Mouse (Mus musculus): ENCODE data around the gene Plppr2.

GRCm38 (mm10) chr9:21916851-21917492 is 19.9 kb upstream of the Plppr2 start:
- TF ChIP-seq CTCF (IDR thresholded peaks at IDR 0.05; ENCODE audit: borderline replicate concordance, extremely low read depth, insufficient read depth, insufficient read length): no peak
- TF ChIP-seq POLR2A (IDR thresholded peaks at IDR 0.05; ENCODE audit: borderline replicate concordance, extremely low read depth, insufficient read depth, insufficient read length, poor library complexity, severe bottlenecking): no peak

All from brain, embryonic 14.5 days (tissue).